Mouse (Mus musculus) layer of hippocampus, postnatal 25 days (tissue): Measurements from ENCODE around the gene Ncstn. TPM values are rescaled to one million over a fixed set of nuclear protein-coding genes. Genes with fewer than 3 reads are reported as not detected.
A peak's percentile ranks its signal among the peaks of the same experiment; 100 is the strongest.

Experiments
- DNase-seq, 2 experiments: peaks; one replicate each; pipeline ENCODE4 v3.0.0; 2022; ENCODE audit warnings: mixed read lengths in 2 of 2, low spot score in 1 of 2; ENCODE audit errors: extremely low spot score in 1 of 2
- total RNA-seq, 2 experiments: library from RNA; stranded (reverse); gene quantifications; 2 replicates each; pipeline ENCODE4 v1.2.3; 2021

Ncstn gene
- total RNA-seq = 10 to 100 TPM; 59.5 to 63.2 TPM

- peak; percentile 80 to 89 for DNase-seq
Measured at GRCm38 (mm10) chr1:172082101-172082898, at the start of gene Ncstn, which contains the start of gene Copa. TSS of gene Ncstn (minus strand) at chr1:172082795. TSS of gene Copa (plus strand) at chr1:172082529.

- no peak for DNase-seq
Measured at GRCm38 (mm10) chr1:172132319-172132718, 49.7 kb upstream of the Ncstn start.

GRCm38 (mm10) chr1:172129780-172130179, 47.2 kb upstream of the Ncstn start:
- DNase-seq = no peak

GRCm38 (mm10) chr1:172129108-172129507, 46.5 kb upstream of the Ncstn start:
- peak in 1 of 2 experiments; percentile 25 for DNase-seq

- no peak for DNase-seq
Measured at GRCm38 (mm10) chr1:172128563-172128962, 46.0 kb upstream of the Ncstn start.

- no peak for DNase-seq
Measured at GRCm38 (mm10) chr1:172127487-172127886, 44.9 kb upstream of the Ncstn start.

- DNase-seq = peak; percentile 60 to 66
Measured at GRCm38 (mm10) chr1:172126376-172127347, 44.1 kb upstream of the Ncstn start, which contains the start of gene Pex19. TSS of gene Pex19 (plus strand) at chr1:172126755.

- DNase-seq = no peak
Measured at GRCm38 (mm10) chr1:172124572-172124971, 42.0 kb upstream of the Ncstn start.

- no peak for DNase-seq
Measured at GRCm38 (mm10) chr1:172122671-172123070, 40.1 kb upstream of the Ncstn start.

- no peak for DNase-seq
Measured at GRCm38 (mm10) chr1:172119720-172120119, 37.1 kb upstream of the Ncstn start.

- no peak for DNase-seq
Measured at GRCm38 (mm10) chr1:172119100-172119499, 36.5 kb upstream of the Ncstn start.

- no peak for DNase-seq
Measured at GRCm38 (mm10) chr1:172116948-172117347, 34.4 kb upstream of the Ncstn start.

- no peak for DNase-seq
Measured at GRCm38 (mm10) chr1:172107777-172108477, 25.3 kb upstream of the Ncstn start.

GRCm38 (mm10) chr1:172105101-172105500, 22.5 kb upstream of the Ncstn start:
- no peak for DNase-seq

GRCm38 (mm10) chr1:172103619-172104018, 21.0 kb upstream of the Ncstn start:
- no peak for DNase-seq

GRCm38 (mm10) chr1:172099325-172100033, 16.9 kb upstream of the Ncstn start:
- DNase-seq = no peak

GRCm38 (mm10) chr1:172095202-172095601, 12.6 kb upstream of the Ncstn start:
- DNase-seq = no peak

- no peak for DNase-seq
Measured at GRCm38 (mm10) chr1:172094295-172094694, 11.7 kb upstream of the Ncstn start.

GRCm38 (mm10) chr1:172093522-172093921, 10.9 kb upstream of the Ncstn start:
- no peak for DNase-seq
